In genomic region chr4:22486641-22486960, GRCm38 (mm10) we compare ENCODE assay signal across 10 mouse cellular contexts. TPM values are rescaled to one million over a fixed set of nuclear protein-coding genes. Genes with fewer than 3 reads are reported as not detected.
DNase-seq lines count a peak whose midpoint lies in the region; ATAC-seq lines count a peak whose summit lies in the region.
"Had no signal": no experiment of that assay in that cellular context is flagged by ENCODE, and none has a peak within 500 bp of the region (broad histone marks: within the 10 kb centered on the region; RNA-seq: fewer than 3 reads in every experiment).

No protein-coding gene starts in this region.

- H3K36me3 ChIP-seq in heart, embryonic 14.5 days (ENCODE audit: control insufficient read depth, insufficient read depth, low read length): no peaks in the 10 kb centered on the region
- no peaks in the 10 kb centered on the region for H3K36me3 ChIP-seq in embryonic facial prominence, embryonic 11.5 days (replicated peaks; ENCODE audit: control insufficient read depth, insufficient read depth, low read depth, low read length)
- no peaks in the 10 kb centered on the region for H3K36me3 ChIP-seq in hindbrain, embryonic 11.5 days (ENCODE audit: control insufficient read depth, insufficient read depth, low read length)
- H3K36me3 ChIP-seq in midbrain, embryonic 13.5 days: no peaks in the 10 kb centered on the region
- H3K36me3 ChIP-seq: liver, embryonic 13.5 days had no signal

- no peak overlapping the region for H3K27ac ChIP-seq in heart, embryonic 14.5 days (replicated peaks in 1 of 2; ENCODE audit: control insufficient read depth in 1 of 2, insufficient read depth in 1 of 2, low read depth in 2 of 2, low read length in 2 of 2)
- H3K27ac ChIP-seq in embryonic facial prominence, embryonic 11.5 days (replicated peaks; ENCODE audit: low read depth, low read length): no peak overlapping the region
- peak overlapping the region; percentile 100 for H3K27ac ChIP-seq in hindbrain, embryonic 11.5 days (ENCODE audit: low read depth, low read length)
- H3K27ac ChIP-seq in midbrain, embryonic 13.5 days: peak overlapping the region; percentile 100
- H3K27ac ChIP-seq: liver, embryonic 13.5 days had no signal

- H3K4me2 ChIP-seq in heart, embryonic 14.5 days (ENCODE audit: low read length): peak overlapping the region; percentile 77
- H3K4me2 ChIP-seq in embryonic facial prominence, embryonic 11.5 days (ENCODE audit: low read depth, low read length): peak overlapping the region; percentile 88; the same call in 1 of the 2 replicates
- peak overlapping the region; percentile 63 for H3K4me2 ChIP-seq in hindbrain, embryonic 11.5 days (replicated peaks; ENCODE audit: low read depth, low read length)
- peak overlapping the region; percentile 99 for H3K4me2 ChIP-seq in midbrain, embryonic 13.5 days (replicated peaks)

- H3K9ac ChIP-seq in heart, embryonic 14.5 days (ENCODE audit: low read length): no peak overlapping the region
- H3K9ac ChIP-seq in embryonic facial prominence, embryonic 11.5 days (replicated peaks; ENCODE audit: low read length): peak overlapping the region; percentile 60; the same call in 1 of the 2 replicates
- peak overlapping the region; percentile 99 for H3K9ac ChIP-seq in hindbrain, embryonic 11.5 days (ENCODE audit: low read depth, low read length)
- peak overlapping the region; percentile 100 for H3K9ac ChIP-seq in midbrain, embryonic 13.5 days (replicated peaks)
- H3K9ac ChIP-seq: liver, embryonic 13.5 days had no signal

- H3K27me3 ChIP-seq in heart, embryonic 14.5 days (ENCODE audit: control insufficient read depth, insufficient read depth, low read length): peaks cover 91% of the 10 kb centered on the region
- peaks cover 49% of the 10 kb centered on the region for H3K27me3 ChIP-seq in embryonic facial prominence, embryonic 11.5 days (ENCODE audit: control insufficient read depth, insufficient read depth, low read length)
- 0 out of 2 replicates have a peak, but pooled peaks cover 3% of the 10 kb centered on the region for H3K27me3 ChIP-seq in hindbrain, embryonic 11.5 days (ENCODE audit: control insufficient read depth, insufficient read depth, low read length)
- H3K27me3 ChIP-seq in midbrain, embryonic 13.5 days: no peaks in the 10 kb centered on the region

- no peak for ATAC-seq in heart, embryonic 14.5 days (ENCODE audit: insufficient number of reproducible peaks, insufficient read depth, low FRiP score, low read depth)
- no peak for ATAC-seq in embryonic facial prominence, embryonic 11.5 days (replicated peaks; ENCODE audit: insufficient number of reproducible peaks, low FRiP score, low TSS enrichment, low read depth)
- ATAC-seq in hindbrain, embryonic 11.5 days (ENCODE audit: low FRiP score): no peak
- no peak for ATAC-seq in midbrain, embryonic 13.5 days
- ATAC-seq: inflammation-experienced regulatory T-cells, adult 6 months had no signal

- H3K9me3 ChIP-seq in heart, embryonic 14.5 days (ENCODE audit: control insufficient read depth, low read length): no peaks in the 10 kb centered on the region
- no peaks in the 10 kb centered on the region for H3K9me3 ChIP-seq in embryonic facial prominence, embryonic 11.5 days (replicated peaks; ENCODE audit: control insufficient read depth, low read length)
- no peaks in the 10 kb centered on the region for H3K9me3 ChIP-seq in hindbrain, embryonic 11.5 days (ENCODE audit: control insufficient read depth, low read length)
- no peaks in the 10 kb centered on the region for H3K9me3 ChIP-seq in midbrain, embryonic 13.5 days
- H3K9me3 ChIP-seq: liver, embryonic 13.5 days had no signal

- WGBS in heart, embryonic 14.5 days: under 1% methylated on average over 10 of the region's 10 CpGs
- WGBS in embryonic facial prominence, embryonic 11.5 days: 0% methylated on average over 10 of the region's 10 CpGs
- 0% methylated on average over 10 of the region's 10 CpGs for WGBS in hindbrain, embryonic 11.5 days
- under 1% methylated on average over 10 of the region's 10 CpGs for WGBS in midbrain, embryonic 13.5 days

- no peak for DNase-seq in heart, adult 9 months (ENCODE audit: low spot score in 2 of 2)
- DNase-seq in embryonic facial prominence, embryonic 11.5 days (ENCODE audit: low spot score): no peak
- DNase-seq in hindbrain, embryonic 11.5 days (ENCODE audit: low spot score): no peak
- DNase-seq in ovary, adult 18-20 months (ENCODE audit: low spot score): no peak
- no peak for DNase-seq in liver
- no peak for DNase-seq in spleen, adult 18-20 months
- DNase-seq: liver, embryonic 13.5 days had no signal

- peaks cover 9 to 20% of the 10 kb centered on the region in 2 experiments; a peak in 3 of 4 replicates for H3K4me1 ChIP-seq in heart, embryonic 14.5 days (ENCODE audit: control insufficient read depth in 2 of 2, insufficient read depth in 2 of 2, low read length in 2 of 2)
- peaks cover 6% of the 10 kb centered on the region for H3K4me1 ChIP-seq in embryonic facial prominence, embryonic 11.5 days (ENCODE audit: control insufficient read depth, insufficient read depth, low read length)
- H3K4me1 ChIP-seq in hindbrain, embryonic 11.5 days (replicated peaks; ENCODE audit: control insufficient read depth, insufficient read depth, low read length): no peaks in the 10 kb centered on the region
- H3K4me1 ChIP-seq in midbrain, embryonic 13.5 days (replicated peaks): peaks cover 12% of the 10 kb centered on the region

- peak overlapping the region in 1 of 2 experiments; percentile 55; a peak in 2 of 4 replicates for H3K4me3 ChIP-seq in heart, embryonic 14.5 days (ENCODE audit: control insufficient read depth in 1 of 2, insufficient read depth in 1 of 2, low read depth in 1 of 2, low read length in 2 of 2)
- H3K4me3 ChIP-seq in embryonic facial prominence, embryonic 11.5 days (ENCODE audit: low read depth, low read length): peak overlapping the region; percentile 53
- H3K4me3 ChIP-seq in hindbrain, embryonic 11.5 days (ENCODE audit: low read depth, low read length): peak overlapping the region; percentile 97
- peak overlapping the region; percentile 98 for H3K4me3 ChIP-seq in midbrain, embryonic 13.5 days (replicated peaks)

RNA-seq across cellular contexts. Expression of gene Pou3f2, which starts 1.6 kb away (rescaled TPM):
- polyA plus RNA-seq in heart, embryonic 14.5 days (2014; fragmentation: Nextera tagmentation; extraction: Ambion mirVana): 0.03 and 0.04 TPM in 2 replicates
- 3.0 and 3.6 TPM in 2 replicates for polyA plus RNA-seq in embryonic facial prominence, embryonic 11.5 days (2014; fragmentation: Nextera tagmentation; extraction: Ambion mirVana)
- polyA plus RNA-seq in hindbrain, embryonic 11.5 days (2014; fragmentation: Nextera tagmentation; extraction: Ambion mirVana): 44.5 and 64.1 TPM in 2 replicates
- 69.3 and 80.0 TPM in 2 replicates for polyA plus RNA-seq in midbrain, embryonic 13.5 days (2015; fragmentation: Nextera tagmentation; extraction: Ambion mirVana)

Comparison
In these comparisons a context has a peak if more than half of its experiments do, and no peak if none do; other contexts are left out.
1. H3K27ac ChIP-seq: peak in hindbrain, embryonic 11.5 days (single experiment) and midbrain, embryonic 13.5 days (single experiment); none in heart, embryonic 14.5 days (0 of 2) and embryonic facial prominence, embryonic 11.5 days (single experiment).
2. Peak in every context shown above with its lines, with median percentiles within 50 percentile points of each other: H3K4me2 ChIP-seq.